Mouse (Mus musculus) testis, adult 2 months (tissue): ENCODE results near the gene Drg2. TPM values are rescaled to one million over a fixed set of nuclear protein-coding genes. Genes with fewer than 3 reads are reported as not detected.

Experiments
- H3K27ac ChIP-seq: fragments of 200-500 bp; 2 replicates; pipeline ENCODE4 v1.5.1; 2012; ENCODE audit warnings: low read depth, low read length; ENCODE audit not compliant: control insufficient read depth, insufficient read depth
- H3K27me3 ChIP-seq: fragments of 200-500 bp; 2 replicates; pipeline ENCODE4 v1.6.1; 2012; ENCODE audit warnings: mild to moderate bottlenecking, low read length, moderate library complexity; ENCODE audit not compliant: control insufficient read depth, insufficient read depth
- H3K36me3 ChIP-seq: fragments of 200-500 bp; 2 replicates; pipeline ENCODE4 v1.6.1; 2012; ENCODE audit warnings: mild to moderate bottlenecking, low read length; ENCODE audit not compliant: control insufficient read depth, insufficient read depth
- H3K4me1 ChIP-seq: fragments of 200-500 bp; 2 replicates; pipeline ENCODE4 v1.6.1; 2012; ENCODE audit warnings: low read length; ENCODE audit not compliant: control insufficient read depth, insufficient read depth
- H3K4me3 ChIP-seq: fragments of 200-500 bp; 2 replicates; pipeline ENCODE4 v1.5.1; 2012; ENCODE audit warnings: low read depth, mild to moderate bottlenecking, low read length, moderate library complexity, mixed read lengths; ENCODE audit not compliant: control insufficient read depth
- CTCF ChIP-seq: fragments of 200-500 bp; IDR thresholded peaks from 2 replicates; pipeline ENCODE4 v1.5.1; 2012; ENCODE audit warnings: low read depth, mild to moderate bottlenecking, inconsistent platforms, low read length, moderate library complexity; ENCODE audit not compliant: control insufficient read depth, insufficient read depth, insufficient replicate concordance
- POLR2A ChIP-seq: fragments of 200-500 bp; IDR thresholded peaks from 2 replicates; pipeline ENCODE4 v1.6.1; 2012; ENCODE audit warnings: low read depth, mild to moderate bottlenecking, inconsistent platforms, low read length, moderate library complexity; ENCODE audit not compliant: control insufficient read depth
- polyA plus RNA-seq: library from polyadenylated mRNA; depleted of rRNA; stranded (reverse); fragments of >200 nt; gene quantifications from 2 replicates; pipeline ENCODE4 v1.2.3, GENCODE M21; 2012; rRNA removed

Gene Drg2
- 34.5 and 36.3 TPM in 2 replicates for polyA plus RNA-seq

DNA sequence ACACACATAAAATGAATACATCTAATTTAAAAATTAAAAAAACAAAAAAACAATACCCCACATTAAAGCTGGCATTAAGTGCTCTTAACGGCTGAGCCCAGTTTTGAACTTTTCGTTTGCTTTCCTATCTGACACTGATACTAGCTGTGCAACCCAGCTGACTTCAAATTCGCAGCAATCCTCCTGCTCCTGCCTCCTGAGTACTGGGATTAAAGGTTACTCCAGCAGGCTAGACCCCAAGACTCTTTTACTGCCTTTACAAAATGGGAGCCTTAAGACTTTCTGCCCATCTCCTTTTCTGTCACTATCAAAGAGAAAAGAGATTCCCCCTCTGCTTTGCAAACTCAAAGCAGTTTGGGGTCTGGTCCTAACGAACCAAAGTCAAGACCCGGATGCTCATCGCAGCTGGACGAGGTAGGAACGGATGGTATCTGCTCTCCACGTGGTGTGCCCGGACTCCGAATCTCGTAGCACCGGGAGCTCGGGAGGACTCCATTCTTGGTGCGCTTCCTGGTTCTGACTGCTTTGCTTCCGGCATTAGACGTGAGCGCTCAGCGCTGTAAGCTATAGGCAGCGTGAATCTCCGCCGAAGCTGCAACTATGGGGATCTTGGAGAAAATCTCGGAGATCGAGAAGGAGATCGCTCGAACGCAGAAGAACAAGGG, at the start of gene Drg2:
Gene Drg2 (plus strand): TSS at position 512 of the 665 bp plus-strand sequence.
- Histone ChIP-seq H3K4me1 (peaks cover 6% of the 10 kb centered on the region), H3K4me3 (peak within 1 kb of the TSS; percentile 95), H3K27me3 (no peaks in the 10 kb centered on the region), H3K27ac (peak within 1 kb of the TSS; percentile 47), H3K36me3 (peaks cover 1% of the 10 kb centered on the region; the same call in 1 of the 2 replicates)
- TF ChIP-seq CTCF (no peak), POLR2A (peak; percentile 80)

DNA sequence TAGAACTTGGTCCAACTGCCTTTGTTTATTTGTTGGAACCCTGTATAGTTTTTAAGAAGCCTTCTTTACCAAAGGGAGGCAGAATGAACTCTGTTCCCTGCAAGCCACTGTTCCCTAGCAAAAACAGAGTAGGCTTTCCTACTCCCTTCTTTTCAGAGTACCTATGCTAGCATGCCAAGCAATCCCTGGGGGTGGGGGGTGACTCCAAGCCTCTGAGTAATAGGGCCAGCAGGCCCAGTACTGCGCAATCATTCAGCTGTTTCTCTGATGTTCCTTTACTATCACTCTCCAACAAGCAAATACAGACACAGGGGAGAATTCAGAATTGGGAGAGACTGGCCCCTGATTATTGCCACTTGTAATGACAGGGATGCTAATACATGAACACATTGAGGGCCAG, 47.8 kb upstream of the Drg2 start:
- TF ChIP-seq POLR2A, result no peak
- no peak for TF ChIP-seq CTCF
- Histone ChIP-seq H3K27ac (no peak overlapping the region), H3K36me3 (no peaks in the 10 kb centered on the region; the same call in none of the 2 replicates), H3K4me3 (peak overlapping the region; percentile 46; the same call in 1 of the 2 replicates), H3K27me3 (no peaks in the 10 kb centered on the region), H3K4me1 (no peaks in the 10 kb centered on the region)

DNA sequence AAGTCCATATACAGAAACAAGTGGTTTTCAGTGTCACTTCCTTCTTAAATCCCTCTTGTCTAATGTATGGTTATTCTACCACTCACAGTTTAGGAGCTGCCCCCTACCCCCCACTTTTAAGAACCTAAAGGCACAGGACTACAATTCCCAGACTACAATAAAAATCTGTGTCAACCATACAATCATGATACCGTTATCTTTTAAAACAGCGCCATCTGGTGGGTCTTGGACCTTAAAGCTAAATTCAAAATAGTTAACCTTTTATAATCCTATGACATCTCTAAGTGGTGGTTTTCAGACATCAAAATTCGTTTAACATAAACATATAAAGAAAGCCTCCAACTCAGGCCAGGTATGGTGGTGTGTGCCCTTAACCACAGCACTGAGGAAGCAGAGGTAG, 42.2 kb upstream of the Drg2 start:
- H3K4me1 ChIP-seq, result no peaks in the 10 kb centered on the region; the same call in 1 of the 2 replicates
- TF ChIP-seq POLR2A (no peak), CTCF (no peak)
- no peaks in the 10 kb centered on the region for H3K36me3 ChIP-seq
- H3K27ac ChIP-seq, result no peak overlapping the region
- no peak overlapping the region for H3K4me3 ChIP-seq
- no peaks in the 10 kb centered on the region for H3K27me3 ChIP-seq

DNA sequence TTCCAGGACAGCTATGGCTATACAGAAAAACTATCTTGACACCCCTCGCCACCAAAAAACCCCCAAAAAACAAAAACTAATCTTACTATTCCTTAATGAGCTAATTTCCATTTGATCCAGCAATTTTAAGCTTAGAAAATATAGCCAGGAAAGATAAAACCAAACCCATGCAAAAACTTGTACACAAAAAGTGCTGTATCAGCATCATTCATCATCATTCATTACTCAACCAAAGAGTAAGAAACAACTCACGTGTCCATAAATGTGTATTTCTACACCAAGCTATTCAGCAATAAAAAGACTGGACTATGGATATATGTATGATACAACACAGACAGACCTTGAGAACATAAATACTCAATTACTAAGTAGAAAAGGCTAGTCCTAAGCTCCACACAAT, 41.5 kb upstream of the Drg2 start:
- no peaks in the 10 kb centered on the region for H3K27me3 ChIP-seq
- H3K4me1 ChIP-seq, result no peaks in the 10 kb centered on the region; the same call in 1 of the 2 replicates

DNA sequence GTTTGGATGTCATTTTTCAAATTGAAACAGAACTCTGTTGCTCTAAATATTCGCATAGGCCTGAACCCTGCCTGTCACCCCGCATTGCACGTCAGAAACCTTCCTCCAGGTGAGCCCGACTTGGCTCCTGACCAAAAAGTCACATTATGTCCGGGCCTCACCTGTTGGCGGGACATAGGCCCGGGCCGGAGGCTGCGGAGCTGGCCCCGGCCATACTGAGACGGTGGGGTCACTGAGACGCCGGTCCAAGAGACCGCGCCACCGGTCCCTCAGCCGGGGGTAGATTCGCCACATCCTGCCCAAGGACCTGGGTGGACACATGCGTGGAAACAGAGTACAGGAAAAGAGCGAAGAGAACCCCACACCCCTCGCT, 37.8 kb upstream of the Drg2 start:
- Histone ChIP-seq H3K4me3 (peak overlapping the region; percentile 97), H3K27me3 (no peaks in the 10 kb centered on the region), H3K27ac (peak overlapping the region; percentile 91), H3K4me1 (peaks cover 6% of the 10 kb centered on the region), H3K36me3 (no peaks in the 10 kb centered on the region)
- no peak for TF ChIP-seq CTCF
- TF ChIP-seq POLR2A, result no peak

More for the DNA sequence above, 41.5 kb upstream of the Drg2 start:
- Histone ChIP-seq H3K27ac (no peak overlapping the region), H3K36me3 (no peaks in the 10 kb centered on the region), H3K4me3 (no peak overlapping the region)
- TF ChIP-seq POLR2A, result no peak
- no peak for TF ChIP-seq CTCF

DNA sequence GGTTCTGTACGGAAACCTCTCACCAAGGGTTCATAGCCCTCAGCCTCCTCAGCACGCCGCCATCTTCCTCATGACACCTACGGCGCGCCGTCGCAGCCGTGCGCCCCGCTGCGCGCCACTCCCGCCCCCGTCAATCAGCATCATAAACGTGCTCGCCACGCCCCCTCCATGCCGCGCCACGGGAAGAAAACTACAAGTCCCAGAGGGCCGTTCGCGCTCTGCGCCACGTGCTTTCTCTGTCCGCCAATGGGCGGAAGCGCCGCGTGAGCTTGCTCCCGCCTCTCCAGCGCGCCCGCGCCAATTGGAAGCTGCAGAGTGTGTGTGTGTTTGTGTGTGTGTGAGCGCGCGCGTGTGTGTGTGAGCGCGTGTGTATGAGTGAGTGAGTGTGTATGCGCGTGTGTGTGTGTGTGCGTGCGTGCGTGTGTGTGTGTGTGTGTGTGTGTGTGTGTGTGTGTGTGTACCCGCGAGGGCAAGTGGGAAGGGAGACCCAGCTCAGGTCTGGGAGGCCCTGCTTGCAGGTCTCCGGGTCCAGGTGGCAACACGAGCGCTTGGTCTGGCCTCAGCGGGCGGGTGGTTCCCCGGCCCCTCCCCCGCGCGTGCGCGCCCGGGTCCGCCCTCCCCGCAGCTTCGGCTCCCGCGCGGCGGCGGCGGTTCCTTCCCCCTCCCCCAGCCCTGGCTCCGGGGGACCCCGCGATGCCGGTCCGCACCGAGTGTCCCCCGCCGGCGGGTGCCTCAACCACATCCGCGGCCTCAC, 37.3 kb upstream of the Drg2 start, which contains the start of gene Gid4:
Gene Gid4 (plus strand): TSS at position 183 of the 754 bp plus-strand sequence.
- peak; percentile 96 for TF ChIP-seq POLR2A
- no peak for TF ChIP-seq CTCF
- H3K36me3 ChIP-seq, result no peaks in the 10 kb centered on the region
- H3K27me3 ChIP-seq, result no peaks in the 10 kb centered on the region
- H3K4me1 ChIP-seq, result peaks cover 6% of the 10 kb centered on the region
- H3K4me3 ChIP-seq, result peak within 1 kb of the TSS; percentile 97
- H3K27ac ChIP-seq, result peak within 1 kb of the TSS; percentile 96
